Mouse (Mus musculus): ENCODE data around the gene LTO1. TPM values are rescaled to one million over a fixed set of nuclear protein-coding genes. Genes with fewer than 3 reads are reported as not detected.

LTO1 gene
- polyA plus RNA-seq, 1 experiment from 2014 or later = 20.3 TPM

DNA sequence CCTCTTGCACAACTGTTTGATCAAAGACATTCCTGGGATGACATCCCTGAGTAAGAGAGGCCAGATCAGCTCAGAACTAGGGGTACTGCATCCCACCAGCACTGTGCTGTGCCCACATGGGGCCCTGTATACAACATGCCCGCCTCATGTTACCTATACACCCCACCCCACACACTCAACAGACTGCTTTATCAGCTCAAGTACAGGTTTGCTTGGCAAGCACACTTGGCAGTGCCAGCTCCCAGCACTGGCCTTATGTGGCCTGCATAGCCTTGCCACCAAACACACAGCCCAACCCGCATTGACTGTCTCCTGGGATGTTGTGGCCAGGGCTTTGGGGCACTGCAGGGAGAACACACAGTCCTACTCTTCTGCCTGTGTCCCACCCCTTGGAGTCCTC lies 12.7 kb downstream of the LTO1 start:
- H3K27me3 ChIP-seq (ENCODE audit: control insufficient read depth, insufficient read depth, low read length) = no peaks in the 10 kb centered on the region
- H3K36me3 ChIP-seq (ENCODE audit: control insufficient read depth, insufficient read depth, low read length) = peaks cover 27% of the 10 kb centered on the region
- H3K27ac ChIP-seq (ENCODE audit: low read depth, low read length) = no peak overlapping the region
- WGBS = 75% methylated on average over 2 of the region's 2 CpGs
- no peaks in the 10 kb centered on the region for H3K4me1 ChIP-seq (ENCODE audit: control insufficient read depth, insufficient read depth, low read length)
- no peak for ATAC-seq (ENCODE audit: low FRiP score, low TSS enrichment)
- H3K4me2 ChIP-seq (replicated peaks; ENCODE audit: low read depth, low read length) = no peak overlapping the region
- no peak overlapping the region for H3K9ac ChIP-seq (ENCODE audit: low read depth, low read length)
- H3K9me3 ChIP-seq (ENCODE audit: control insufficient read depth, low read length) = no peaks in the 10 kb centered on the region
- no peak overlapping the region for H3K4me3 ChIP-seq (ENCODE audit: low read length)

DNA sequence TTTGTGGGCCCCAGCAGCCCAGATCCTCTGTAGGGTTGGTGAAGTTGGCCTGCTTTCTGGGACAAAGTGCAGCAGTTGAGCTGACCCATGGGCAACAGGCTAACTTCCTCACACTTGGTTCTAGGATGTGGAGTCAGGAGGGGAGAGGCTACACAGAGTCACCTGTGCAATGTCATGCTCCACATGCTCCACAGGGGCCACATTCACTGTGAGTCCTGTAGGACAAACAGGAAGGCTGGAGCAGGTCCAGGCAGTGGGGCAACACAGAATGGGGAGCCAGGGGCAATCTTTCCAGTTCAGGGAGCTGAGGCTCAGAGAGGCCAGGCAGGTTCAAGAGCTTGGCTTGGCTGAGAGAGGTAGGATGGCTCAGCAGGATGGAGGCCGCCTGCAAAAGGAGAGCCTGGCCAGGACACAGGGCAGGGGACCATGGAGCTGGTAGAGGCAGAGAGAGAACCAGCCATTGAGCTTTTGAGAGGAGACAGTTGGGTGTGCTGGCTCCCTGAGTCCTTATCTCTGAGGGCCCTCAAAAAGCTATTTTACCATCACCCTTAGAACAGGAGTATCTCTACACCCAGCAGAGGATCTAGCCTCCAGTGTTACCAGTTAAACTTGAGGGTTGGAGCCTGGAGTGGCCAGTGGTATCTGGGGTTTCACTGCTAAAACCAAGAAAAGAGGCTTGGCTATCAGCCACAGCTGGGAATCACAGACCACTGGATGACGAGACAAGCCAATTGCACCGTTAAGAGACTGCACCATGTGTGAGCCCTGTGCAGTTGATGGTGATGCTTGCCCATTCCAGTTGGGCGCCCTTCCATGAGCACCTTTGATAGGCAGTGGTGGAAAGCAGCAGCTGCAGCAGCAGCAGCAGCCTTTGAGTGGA lies 13.3 kb downstream of the LTO1 start:
- Histone ChIP-seq H3K27me3 (ENCODE audit: control insufficient read depth, insufficient read depth, low read length) (no peaks in the 10 kb centered on the region), H3K9me3 (ENCODE audit: control insufficient read depth, low read length) (no peaks in the 10 kb centered on the region), H3K9ac (ENCODE audit: low read depth, low read length) (no peak overlapping the region), H3K27ac (ENCODE audit: low read depth, low read length) (no peak overlapping the region), H3K4me3 (ENCODE audit: low read length) (no peak overlapping the region), H3K4me2 (replicated peaks; ENCODE audit: low read depth, low read length) (no peak overlapping the region), H3K4me1 (ENCODE audit: control insufficient read depth, insufficient read depth, low read length) (no peaks in the 10 kb centered on the region), H3K36me3 (ENCODE audit: control insufficient read depth, insufficient read depth, low read length) (peaks cover 34% of the 10 kb centered on the region)
- WGBS = 64% methylated on average over 4 of the region's 4 CpGs
- no peak for ATAC-seq (ENCODE audit: low FRiP score, low TSS enrichment)

DNA sequence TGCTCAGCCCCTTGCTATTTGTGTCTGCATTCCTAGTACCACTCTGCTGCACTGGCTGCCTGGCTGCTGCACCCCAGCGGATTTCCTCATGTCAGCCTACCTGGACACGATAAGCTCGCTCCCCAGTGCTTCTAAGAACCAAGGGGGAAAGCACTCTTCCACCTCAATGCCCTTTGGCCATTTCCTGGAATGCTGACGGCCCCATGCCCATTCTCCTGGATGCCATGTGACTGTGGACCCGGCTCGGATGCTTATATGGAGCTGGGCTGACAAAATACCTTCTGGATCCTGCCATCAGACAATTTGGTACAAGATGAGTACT lies 13.9 kb downstream of the LTO1 start:
- no peak overlapping the region for H3K9ac ChIP-seq (ENCODE audit: low read depth, low read length)
- no peaks in the 10 kb centered on the region for H3K9me3 ChIP-seq (ENCODE audit: control insufficient read depth, low read length)
- no peak overlapping the region for H3K4me3 ChIP-seq (ENCODE audit: low read length)
- no peak overlapping the region for H3K27ac ChIP-seq (ENCODE audit: low read depth, low read length)
- no peaks in the 10 kb centered on the region for H3K4me1 ChIP-seq (ENCODE audit: control insufficient read depth, insufficient read depth, low read length)
- ATAC-seq (ENCODE audit: low FRiP score, low TSS enrichment) = no peak
- H3K4me2 ChIP-seq (replicated peaks; ENCODE audit: low read depth, low read length) = no peak overlapping the region
- peaks cover 40% of the 10 kb centered on the region for H3K36me3 ChIP-seq (ENCODE audit: control insufficient read depth, insufficient read depth, low read length)
- H3K27me3 ChIP-seq (ENCODE audit: control insufficient read depth, insufficient read depth, low read length) = no peaks in the 10 kb centered on the region
- WGBS = 64% methylated on average over 6 of the region's 6 CpGs

DNA sequence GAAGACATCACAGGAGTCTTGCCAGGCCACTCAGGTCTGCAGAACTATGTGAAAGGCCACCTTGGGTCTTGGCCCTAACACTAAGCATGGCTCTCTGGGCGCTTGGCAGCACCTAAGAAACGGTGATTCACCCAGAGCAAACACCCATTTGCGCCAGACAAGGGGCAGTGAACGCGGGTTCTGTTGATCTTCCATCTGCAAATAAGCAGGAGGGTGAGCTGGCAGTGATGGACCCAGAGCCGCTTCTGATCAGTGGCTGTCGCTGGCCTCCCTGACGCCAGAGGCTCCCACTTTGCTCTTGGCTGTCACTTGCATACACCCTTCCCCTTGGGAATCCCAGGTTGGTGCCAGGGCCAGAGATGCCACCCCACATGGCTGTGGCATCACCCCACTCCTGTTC lies 14.6 kb downstream of the LTO1 start:
- Histone ChIP-seq H3K4me1 (ENCODE audit: control insufficient read depth, insufficient read depth, low read length) (no peaks in the 10 kb centered on the region), H3K27me3 (ENCODE audit: control insufficient read depth, insufficient read depth, low read length) (no peaks in the 10 kb centered on the region), H3K27ac (ENCODE audit: low read depth, low read length) (no peak overlapping the region), H3K4me2 (replicated peaks; ENCODE audit: low read depth, low read length) (no peak overlapping the region), H3K36me3 (ENCODE audit: control insufficient read depth, insufficient read depth, low read length) (peaks cover 46% of the 10 kb centered on the region), H3K4me3 (ENCODE audit: low read length) (no peak overlapping the region), H3K9me3 (ENCODE audit: control insufficient read depth, low read length) (no peaks in the 10 kb centered on the region), H3K9ac (ENCODE audit: low read depth, low read length) (no peak overlapping the region)
- WGBS = 88% methylated on average over 8 of the region's 8 CpGs
- no peak for ATAC-seq (ENCODE audit: low FRiP score, low TSS enrichment)

DNA sequence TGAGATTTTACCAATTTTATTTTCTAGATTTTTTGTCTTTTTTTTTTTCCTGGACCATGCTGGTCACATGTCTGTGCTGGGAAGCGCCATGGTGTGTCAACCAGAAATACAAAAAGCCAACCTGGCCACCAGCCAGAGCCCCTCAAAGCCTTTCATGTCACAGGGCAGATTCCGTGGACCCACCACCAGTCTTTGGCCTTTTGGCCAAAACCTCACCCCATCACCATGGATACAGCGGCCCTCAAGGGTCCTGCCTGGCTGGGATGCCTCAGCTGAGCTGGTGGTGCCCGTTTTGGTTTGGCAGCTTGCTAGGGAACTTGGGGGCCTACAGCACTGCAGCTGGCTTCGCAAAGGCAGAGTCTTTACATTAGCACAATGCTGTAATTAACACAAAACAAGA lies 15.0 kb downstream of the LTO1 start:
- H3K4me2 ChIP-seq (replicated peaks; ENCODE audit: low read depth, low read length) = no peak overlapping the region
- 54% methylated on average over 5 of the region's 5 CpGs for WGBS
- no peak overlapping the region for H3K4me3 ChIP-seq (ENCODE audit: low read length)
- no peak overlapping the region for H3K27ac ChIP-seq (ENCODE audit: low read depth, low read length)
- ATAC-seq (ENCODE audit: low FRiP score, low TSS enrichment) = no peak
- H3K9me3 ChIP-seq (ENCODE audit: control insufficient read depth, low read length) = no peaks in the 10 kb centered on the region
- no peaks in the 10 kb centered on the region for H3K27me3 ChIP-seq (ENCODE audit: control insufficient read depth, insufficient read depth, low read length)
- H3K4me1 ChIP-seq (ENCODE audit: control insufficient read depth, insufficient read depth, low read length) = no peaks in the 10 kb centered on the region
- no peak overlapping the region for H3K9ac ChIP-seq (ENCODE audit: low read depth, low read length)
- H3K36me3 ChIP-seq (ENCODE audit: control insufficient read depth, insufficient read depth, low read length) = peaks cover 50% of the 10 kb centered on the region

DNA sequence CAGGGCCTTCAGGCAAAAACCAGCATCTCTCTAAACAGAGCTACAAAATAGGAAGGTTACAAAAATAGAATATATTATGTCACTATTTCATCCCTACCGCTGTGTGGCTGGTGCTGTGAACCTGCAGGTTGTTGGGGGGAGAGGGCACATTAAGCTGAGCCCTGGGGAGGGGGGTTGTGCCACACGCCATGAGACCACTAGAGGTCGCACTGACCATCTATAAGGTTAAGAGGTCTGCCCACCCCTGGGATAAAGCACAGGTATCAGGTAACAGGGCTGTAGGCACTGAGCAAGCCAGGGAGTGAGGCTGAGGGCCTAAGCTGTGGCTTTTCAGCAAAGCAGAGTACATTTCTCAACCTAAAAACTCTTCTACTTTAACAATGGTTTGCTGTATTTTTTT lies 16.9 kb downstream of the LTO1 start:
- Histone ChIP-seq H3K27ac (ENCODE audit: low read depth, low read length) (no peak overlapping the region), H3K4me2 (replicated peaks; ENCODE audit: low read depth, low read length) (no peak overlapping the region), H3K9me3 (ENCODE audit: control insufficient read depth, low read length) (no peaks in the 10 kb centered on the region), H3K4me3 (ENCODE audit: low read length) (no peak overlapping the region), H3K36me3 (ENCODE audit: control insufficient read depth, insufficient read depth, low read length) (peaks cover 69% of the 10 kb centered on the region), H3K9ac (ENCODE audit: low read depth, low read length) (no peak overlapping the region), H3K27me3 (ENCODE audit: control insufficient read depth, insufficient read depth, low read length) (no peaks in the 10 kb centered on the region), H3K4me1 (ENCODE audit: control insufficient read depth, insufficient read depth, low read length) (peaks cover 4% of the 10 kb centered on the region)
- no peak for ATAC-seq (ENCODE audit: low FRiP score, low TSS enrichment)
- 10% methylated on average over 3 of the region's 3 CpGs for WGBS

DNA sequence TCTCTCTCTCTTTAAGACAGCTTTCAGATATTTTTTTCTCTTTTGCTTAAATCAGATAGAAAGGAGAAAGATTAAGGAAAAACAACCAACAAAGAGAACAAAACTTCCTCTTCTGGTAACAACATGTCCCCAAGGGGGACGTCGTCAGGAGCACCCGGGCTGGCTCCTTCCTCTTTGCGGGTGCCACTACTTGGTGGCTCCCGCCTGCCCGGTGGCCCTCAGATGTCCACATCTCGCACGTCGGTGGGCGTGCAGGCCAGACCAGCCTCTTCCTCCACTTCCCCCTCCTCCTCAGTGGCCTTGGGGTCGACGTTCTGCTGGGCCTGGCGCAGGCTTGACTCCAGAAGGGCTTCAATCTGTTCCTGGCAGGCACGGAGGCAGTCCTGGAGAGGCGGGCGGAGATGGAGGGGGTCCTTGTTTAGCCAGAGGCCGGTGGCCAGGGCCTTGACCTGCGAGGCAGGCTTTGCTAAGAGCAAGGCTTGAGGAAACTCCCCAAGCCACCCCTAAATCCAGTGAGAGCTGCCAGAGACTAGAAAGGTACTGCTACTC lies 17.6 kb downstream of the LTO1 start:
- Histone ChIP-seq H3K4me3 (ENCODE audit: low read length) (no peak overlapping the region), H3K27ac (ENCODE audit: low read depth, low read length) (no peak overlapping the region), H3K9ac (ENCODE audit: low read depth, low read length) (no peak overlapping the region), H3K27me3 (ENCODE audit: control insufficient read depth, insufficient read depth, low read length) (no peaks in the 10 kb centered on the region), H3K36me3 (ENCODE audit: control insufficient read depth, insufficient read depth, low read length) (peaks cover 74% of the 10 kb centered on the region), H3K4me1 (ENCODE audit: control insufficient read depth, insufficient read depth, low read length) (peaks cover 9% of the 10 kb centered on the region), H3K9me3 (ENCODE audit: control insufficient read depth, low read length) (no peaks in the 10 kb centered on the region), H3K4me2 (replicated peaks; ENCODE audit: low read depth, low read length) (no peak overlapping the region)
- 72% methylated on average over 18 of the region's 18 CpGs for WGBS
- ATAC-seq (ENCODE audit: low FRiP score, low TSS enrichment) = no peak

DNA sequence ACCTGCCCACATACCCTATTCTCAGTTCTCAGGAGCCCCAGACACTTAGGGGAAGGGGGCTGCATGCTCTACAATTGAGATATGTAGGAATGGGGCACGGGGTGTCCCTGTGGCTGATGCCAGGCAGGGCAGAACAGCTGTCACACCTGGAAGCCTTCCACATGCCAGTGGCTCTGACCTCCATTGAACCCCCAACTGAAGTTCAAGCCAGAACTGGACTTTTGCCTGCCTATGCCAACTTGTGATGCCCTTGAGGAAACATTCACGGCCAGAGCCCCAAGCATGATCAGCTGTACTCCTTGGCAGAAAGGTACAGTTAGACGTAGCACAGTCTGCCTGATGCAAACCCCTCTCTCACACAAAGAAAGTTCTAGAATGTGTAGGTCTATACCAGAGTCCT lies 18.4 kb downstream of the LTO1 start:
- no peak overlapping the region for H3K4me3 ChIP-seq (ENCODE audit: low read length)
- H3K27me3 ChIP-seq (ENCODE audit: control insufficient read depth, insufficient read depth, low read length) = no peaks in the 10 kb centered on the region
- H3K4me2 ChIP-seq (replicated peaks; ENCODE audit: low read depth, low read length) = no peak overlapping the region
- no peak overlapping the region for H3K27ac ChIP-seq (ENCODE audit: low read depth, low read length)
- peaks cover 74% of the 10 kb centered on the region for H3K36me3 ChIP-seq (ENCODE audit: control insufficient read depth, insufficient read depth, low read length)
- ATAC-seq (ENCODE audit: low FRiP score, low TSS enrichment) = no peak
- WGBS = 87% methylated on average over 3 of the region's 3 CpGs
- no peak overlapping the region for H3K9ac ChIP-seq (ENCODE audit: low read depth, low read length)
- H3K9me3 ChIP-seq (ENCODE audit: control insufficient read depth, low read length) = no peaks in the 10 kb centered on the region
- H3K4me1 ChIP-seq (ENCODE audit: control insufficient read depth, insufficient read depth, low read length) = peaks cover 9% of the 10 kb centered on the region

DNA sequence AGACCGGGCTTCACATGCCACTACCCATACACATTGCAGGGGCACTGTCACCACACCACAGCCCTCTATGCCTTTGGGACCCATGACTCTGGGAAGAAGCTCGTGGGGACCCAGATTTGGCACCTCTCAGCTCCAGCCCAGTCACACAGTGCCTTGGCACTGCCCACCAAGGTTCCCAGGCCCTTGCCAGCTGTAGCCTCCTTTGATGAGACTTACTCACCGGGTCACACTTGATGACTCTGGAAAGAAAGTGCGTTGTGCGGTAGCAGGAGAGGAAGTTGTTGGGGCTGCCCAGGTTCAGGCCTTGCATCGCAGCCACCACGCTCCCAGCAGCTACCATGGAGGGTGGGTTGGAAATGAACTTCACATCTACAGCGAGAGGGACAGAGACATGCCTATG lies 18.9 kb downstream of the LTO1 start:
- Histone ChIP-seq H3K4me1 (ENCODE audit: control insufficient read depth, insufficient read depth, low read length) (peaks cover 9% of the 10 kb centered on the region), H3K4me2 (replicated peaks; ENCODE audit: low read depth, low read length) (no peak overlapping the region), H3K9ac (ENCODE audit: low read depth, low read length) (no peak overlapping the region), H3K27me3 (ENCODE audit: control insufficient read depth, insufficient read depth, low read length) (no peaks in the 10 kb centered on the region), H3K4me3 (ENCODE audit: low read length) (no peak overlapping the region), H3K36me3 (ENCODE audit: control insufficient read depth, insufficient read depth, low read length) (peaks cover 74% of the 10 kb centered on the region), H3K27ac (ENCODE audit: low read depth, low read length) (no peak overlapping the region), H3K9me3 (ENCODE audit: control insufficient read depth, low read length) (no peaks in the 10 kb centered on the region)
- 89% methylated on average over 8 of the region's 8 CpGs for WGBS
- ATAC-seq (ENCODE audit: low FRiP score, low TSS enrichment) = no peak

Data from kidney, embryonic 14.5 days (tissue).